Mouse (Mus musculus) lung, postnatal 10 days (tissue): Measurements from ENCODE around the gene Cenpb.

Experiments used
- DNase-seq: peaks from one replicate; pipeline ENCODE4 v3.0.0; 2021

Gene Cenpb

DNA sequence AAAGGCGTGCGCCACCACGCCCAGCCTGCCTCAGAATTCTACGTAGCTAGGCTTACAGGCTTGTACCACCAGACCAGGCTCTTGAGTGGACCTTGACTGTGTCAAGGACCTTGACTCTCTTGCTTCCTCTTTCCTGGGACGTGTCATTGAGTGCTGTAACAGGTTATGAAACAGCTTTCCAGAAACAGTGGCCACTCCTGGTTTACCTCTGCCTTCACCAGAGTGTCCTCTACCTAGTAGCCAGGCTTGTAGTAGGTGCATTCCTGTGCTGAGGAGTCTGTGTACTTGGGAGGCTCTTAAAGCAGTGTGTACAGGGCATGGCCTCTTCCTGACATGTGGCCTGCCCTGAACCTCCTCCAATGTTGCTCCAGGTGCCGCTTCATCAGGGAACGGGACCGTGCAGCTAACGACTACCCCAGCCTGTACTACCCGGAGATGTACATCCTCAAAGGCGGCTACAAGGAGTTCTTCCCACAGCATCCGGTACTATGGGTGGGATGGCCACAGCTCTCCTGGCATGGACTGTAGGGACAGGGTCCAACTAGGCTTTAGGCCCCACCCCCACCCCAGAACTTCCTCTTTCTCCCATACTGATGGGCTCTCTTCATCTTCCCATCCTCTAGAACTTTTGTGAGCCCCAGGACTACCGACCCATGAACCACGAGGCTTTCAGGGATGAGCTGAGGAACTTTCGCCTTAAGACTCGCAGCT, 16.9 kb upstream of the Cenpb start:
- DNase-seq, result peak; percentile 62

DNA sequence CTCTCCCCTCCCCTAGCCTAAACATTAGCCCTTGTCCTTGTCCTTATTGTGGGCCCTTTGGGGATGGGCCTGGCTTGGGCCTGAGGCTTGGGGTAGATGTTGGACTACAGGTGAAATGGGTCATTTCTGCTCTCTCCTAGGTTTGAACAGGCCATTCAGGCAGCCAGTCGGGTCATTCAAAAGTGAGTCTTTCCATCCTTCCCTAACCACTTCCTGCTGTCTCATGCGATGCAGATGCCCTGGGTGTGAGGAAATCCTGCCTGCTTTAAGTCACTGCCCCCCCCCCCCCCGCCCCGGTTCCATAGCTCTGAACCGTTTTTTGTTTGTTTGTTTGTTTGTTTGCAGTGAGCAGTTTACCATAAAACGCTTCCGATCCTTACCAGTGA, 11.1 kb upstream of the Cenpb start:
- no peak for DNase-seq

DNA sequence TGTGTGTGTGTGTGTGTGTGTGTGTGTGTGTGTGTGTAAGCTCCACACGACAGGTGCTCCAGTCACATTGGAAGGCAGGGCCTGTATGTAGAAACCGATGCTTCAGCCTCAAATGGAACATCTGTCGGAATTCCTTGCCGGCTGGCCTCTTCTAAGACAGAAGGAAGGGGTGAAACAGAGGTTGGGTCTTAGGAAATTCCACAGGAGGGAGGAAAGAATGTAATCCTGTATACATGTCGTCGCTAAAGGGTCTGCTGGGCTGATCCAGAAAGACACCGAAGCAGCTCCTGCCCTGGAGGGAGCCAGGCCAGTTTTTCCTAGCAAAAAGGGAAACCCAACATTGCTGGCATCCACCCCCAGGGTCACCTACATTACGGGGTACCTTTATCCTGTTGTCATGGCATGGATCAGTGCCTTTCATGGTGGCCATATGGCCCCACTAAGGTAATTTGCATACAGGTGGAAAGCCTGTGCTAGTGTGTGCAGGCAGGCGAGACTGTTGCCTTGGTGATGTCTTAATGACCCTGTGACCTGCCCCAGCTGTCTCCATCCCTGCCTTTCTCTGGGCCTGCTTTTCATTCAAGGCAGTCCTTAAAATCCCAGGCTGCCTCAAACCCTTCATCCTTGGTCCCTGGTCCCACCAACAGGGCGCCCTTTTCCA, 10.6 kb upstream of the Cenpb start:
- DNase-seq, result peak; percentile 15

DNA sequence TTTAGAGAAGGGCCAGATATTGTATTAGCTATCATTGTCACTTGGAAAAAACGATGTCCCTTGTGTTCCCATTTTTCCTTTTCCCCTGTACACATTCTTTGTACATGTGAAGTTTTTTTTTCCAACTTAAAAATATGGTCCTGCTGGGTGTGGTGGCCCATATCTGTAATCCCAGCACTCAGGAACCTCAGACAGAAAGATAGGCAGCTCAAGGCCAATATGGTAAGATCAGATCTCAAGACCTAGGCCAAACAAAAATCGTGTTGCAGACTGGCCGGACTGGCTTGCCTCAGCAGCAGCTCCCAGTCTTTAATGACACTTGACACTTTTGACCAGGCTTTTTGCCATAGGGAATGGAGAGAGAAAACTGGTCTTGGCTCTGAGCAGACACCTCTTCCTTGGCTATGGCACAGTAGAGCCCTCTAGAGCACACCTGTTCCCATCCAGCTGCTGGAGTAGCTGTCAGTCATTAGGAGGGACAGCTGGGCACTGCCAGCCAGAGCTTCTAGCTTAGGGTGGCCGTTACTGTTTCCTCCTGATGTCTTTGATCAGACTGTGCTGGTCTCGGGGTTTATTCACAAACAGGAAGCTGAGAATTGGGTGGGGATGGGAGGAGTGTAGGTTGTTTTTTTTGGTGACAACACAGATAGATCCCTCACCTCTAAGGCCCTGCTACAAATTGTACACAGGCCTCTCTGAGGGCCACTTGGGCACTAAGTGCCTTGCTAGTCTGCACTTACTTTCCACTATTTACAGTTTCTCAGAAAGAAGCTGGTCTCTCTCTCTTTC, 9.8 kb upstream of the Cenpb start:
- peak; percentile 35 for DNase-seq

DNA sequence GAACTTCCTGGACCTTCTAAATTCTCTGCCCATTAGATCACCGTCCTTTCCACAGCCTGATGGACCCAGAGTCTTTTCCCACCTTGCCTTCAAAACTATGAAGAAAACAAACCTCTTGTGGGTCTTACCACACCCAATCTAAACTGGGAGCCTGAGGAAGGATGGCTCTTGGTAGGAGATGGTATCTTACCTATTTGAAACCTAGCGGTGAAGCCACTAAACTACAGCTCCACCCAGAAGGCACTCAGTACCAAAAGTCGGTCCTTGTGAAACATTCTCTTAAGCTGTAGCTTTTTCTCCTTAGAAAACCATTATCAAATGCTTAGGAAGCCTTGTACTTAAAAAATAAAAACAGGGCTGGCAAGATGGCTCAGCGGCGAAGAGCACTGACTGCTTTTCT, 8.4 kb upstream of the Cenpb start:
- no peak for DNase-seq

DNA sequence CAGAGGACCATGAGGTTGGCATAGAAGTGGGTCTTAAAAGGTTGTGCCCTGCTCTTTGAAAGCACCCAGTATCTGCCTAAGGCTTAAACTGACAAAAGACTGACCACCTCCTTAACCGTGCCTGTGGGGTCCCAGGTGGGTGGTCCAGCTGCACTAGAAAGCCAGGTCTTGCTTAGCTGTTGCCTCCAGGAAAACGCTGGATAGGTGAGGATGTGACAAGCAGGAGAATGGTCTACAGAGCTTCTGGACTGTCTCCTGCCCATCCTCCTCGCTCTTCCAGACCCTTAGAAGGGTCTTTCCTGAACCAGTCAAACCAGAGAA, 7.7 kb upstream of the Cenpb start:
- DNase-seq, result no peak

DNA sequence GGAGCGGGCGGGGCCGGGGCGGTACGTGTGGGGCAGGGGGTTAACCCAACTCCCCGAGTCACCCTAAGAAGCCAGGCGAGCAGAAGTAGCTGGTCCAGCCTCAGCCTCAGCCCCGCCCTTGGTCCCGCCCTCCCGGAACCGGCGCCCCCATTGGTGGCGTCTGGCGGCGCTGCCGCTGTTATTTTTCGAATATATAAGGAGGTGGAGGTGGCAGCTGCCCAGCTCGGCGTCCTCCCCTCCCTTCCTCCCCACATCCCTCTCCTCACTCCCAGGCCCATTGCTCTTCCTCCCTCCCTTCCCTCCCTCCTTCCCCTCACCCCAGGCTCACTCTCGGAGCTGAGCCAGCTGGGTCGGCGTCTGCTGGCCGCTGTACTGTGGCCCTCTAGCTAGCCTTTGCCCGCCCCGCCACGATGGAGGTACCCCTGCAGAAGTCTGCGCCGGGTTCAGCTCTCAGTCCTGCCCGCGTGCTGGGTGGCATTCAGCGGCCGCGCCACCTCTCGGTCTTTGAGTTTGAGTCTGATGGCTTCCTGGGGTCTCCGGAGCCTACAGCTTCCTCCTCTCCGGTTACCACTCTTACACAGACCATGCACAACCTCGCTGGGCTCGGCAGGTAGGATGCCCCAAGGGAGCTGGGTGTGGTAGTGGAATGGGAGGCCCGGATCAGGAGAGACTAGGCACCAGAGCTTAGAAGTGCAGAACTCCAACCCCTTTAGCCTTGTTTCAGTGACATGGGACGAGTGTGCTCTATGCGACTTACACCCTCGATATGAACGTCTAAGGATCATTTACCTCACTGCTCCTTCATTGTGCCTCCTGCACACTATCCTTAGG, 7.1 kb upstream of the Cenpb start, which contains the start of the genes Cdc25b and Spef1:
Gene Cdc25b, plus strand, starts transcription at position 179 of the 831 bp plus-strand sequence.
Gene Spef1, minus strand, starts transcription at position 512 of the 831 bp plus-strand sequence.
- DNase-seq, result peak; percentile 94

DNA sequence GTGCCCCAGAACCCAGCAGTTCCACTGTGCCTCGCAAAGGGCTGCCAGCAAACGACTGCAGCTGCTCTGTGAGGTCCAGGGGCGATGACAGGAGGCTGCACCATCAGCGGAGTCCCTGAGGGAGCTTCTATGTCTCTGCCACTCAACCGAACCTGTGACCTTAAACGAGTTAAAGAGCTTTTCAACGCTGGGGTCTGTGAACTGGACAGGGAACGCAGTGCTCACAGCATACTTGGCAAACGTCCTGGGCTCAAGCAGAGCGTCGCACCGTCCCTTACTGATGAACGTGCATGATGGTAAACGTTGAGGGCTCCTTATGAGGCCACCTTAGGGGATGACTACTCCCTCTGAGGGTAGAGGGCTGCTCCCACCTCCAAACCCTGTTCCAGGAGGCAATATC, 6.5 kb upstream of the Cenpb start:
- no peak for DNase-seq

DNA sequence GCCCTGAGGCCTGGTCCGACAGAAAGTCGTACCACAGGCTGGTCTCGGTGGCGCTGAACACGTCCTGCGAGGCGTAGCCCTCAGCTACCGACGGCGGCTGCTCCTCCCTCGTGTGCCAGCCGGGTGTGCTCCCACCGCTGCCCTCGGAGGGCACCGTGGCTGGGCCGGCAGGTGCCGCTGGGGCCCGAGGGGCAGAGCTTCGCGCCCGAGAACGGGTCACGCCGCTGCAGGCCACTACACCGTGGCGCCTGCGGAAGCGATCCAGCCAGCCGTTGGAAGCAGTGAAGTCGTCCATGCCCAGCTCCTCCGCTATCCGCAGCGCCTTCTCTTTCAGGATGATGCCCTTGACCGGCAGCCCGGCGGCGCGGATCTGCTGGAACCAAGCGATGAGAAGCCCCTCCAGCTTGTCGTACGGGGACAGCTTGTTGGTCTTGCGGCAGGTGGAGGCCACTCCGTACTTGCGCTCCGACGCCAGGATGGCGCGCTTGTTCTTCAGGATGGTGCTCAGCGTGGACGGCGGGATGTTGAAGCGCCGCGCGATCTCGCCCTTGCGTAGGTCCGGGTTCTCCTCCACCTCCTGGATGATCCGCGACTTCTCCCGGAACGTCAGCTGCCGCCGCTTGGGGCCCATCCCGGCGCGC, 501 bp downstream of the Cenpb start:
- DNase-seq, result peak; percentile 79

DNA sequence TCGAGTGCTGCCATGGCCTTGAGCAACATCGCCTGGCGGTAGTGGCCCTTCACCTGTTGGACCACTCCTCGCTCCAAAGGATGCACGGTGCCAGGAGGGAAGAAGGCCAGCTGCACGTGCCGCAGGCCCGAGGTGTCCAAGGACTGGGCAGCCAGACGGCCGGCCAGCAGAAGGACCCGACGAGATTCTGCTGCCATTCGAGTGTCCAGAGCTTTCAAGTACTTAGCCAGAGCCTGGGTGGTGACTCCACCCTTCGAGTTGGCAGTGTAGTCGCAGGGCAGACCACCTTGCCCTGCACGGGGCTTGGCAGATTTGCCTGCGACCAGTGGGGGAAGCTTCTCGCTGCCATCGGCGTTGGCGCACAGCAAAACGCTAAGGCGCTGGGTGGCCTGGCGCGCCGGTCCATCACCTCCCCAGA, 1.0 kb downstream of the Cenpb start:
- DNase-seq, result peak; percentile 21

DNA sequence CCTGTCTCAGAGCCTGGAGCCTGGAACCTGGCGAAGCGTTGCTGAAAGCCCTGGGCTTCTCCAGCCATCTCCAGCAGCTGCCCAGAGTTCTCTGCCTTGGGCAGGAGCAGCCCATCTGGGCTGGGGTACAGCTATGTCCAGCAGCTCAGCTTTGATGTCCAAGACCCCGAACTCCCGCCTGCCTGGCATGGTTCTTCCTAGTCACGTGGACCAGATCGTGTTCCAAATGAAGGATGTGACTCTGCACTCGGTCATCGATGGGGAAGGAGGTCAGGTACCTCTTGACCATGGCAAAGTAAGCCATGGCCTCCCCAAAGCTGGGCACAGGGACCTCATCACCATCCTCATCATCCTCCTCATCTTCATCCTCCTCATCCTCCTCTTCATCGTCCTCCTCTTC, 1.9 kb downstream of the Cenpb start:
- DNase-seq, result no peak

DNA sequence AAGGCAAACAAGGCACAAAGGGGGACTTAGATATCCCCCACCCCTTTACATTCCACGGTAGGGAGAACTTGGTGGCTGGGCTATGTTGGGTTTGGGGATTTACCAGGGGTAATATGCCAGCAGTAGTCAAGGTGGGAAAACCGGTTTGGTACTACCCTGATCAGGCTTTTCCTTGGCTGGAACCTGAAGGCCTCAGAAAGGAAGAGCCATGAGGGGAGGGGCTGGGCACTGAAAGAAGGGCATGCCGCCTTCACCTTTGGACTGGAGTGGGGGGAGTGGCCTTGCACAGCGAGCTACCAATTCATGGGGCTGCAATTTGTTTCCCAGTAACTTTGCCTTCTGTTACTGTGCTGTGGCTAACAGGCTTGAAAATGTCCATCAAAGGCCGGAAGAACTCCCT, 3.4 kb downstream of the Cenpb start:
- DNase-seq, result peak; percentile 61

DNA sequence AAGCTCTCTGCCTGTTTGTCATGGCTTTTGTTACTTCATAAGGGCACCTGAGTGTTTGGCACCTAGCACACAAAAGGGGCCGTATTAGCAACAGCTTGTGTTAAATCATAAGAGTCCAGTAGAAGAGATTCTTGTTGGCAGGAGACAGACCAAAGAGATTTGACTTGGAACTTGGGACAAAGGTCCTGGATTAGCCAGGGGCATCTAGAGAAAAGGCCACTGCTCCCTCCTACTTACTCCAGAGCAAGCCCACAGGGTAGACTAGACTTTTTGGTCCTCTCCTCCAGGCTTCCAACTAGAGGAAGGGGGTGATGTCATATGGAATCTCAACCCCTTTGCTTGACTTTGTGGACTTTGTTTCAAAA, 3.9 kb downstream of the Cenpb start:
- no peak for DNase-seq

DNA sequence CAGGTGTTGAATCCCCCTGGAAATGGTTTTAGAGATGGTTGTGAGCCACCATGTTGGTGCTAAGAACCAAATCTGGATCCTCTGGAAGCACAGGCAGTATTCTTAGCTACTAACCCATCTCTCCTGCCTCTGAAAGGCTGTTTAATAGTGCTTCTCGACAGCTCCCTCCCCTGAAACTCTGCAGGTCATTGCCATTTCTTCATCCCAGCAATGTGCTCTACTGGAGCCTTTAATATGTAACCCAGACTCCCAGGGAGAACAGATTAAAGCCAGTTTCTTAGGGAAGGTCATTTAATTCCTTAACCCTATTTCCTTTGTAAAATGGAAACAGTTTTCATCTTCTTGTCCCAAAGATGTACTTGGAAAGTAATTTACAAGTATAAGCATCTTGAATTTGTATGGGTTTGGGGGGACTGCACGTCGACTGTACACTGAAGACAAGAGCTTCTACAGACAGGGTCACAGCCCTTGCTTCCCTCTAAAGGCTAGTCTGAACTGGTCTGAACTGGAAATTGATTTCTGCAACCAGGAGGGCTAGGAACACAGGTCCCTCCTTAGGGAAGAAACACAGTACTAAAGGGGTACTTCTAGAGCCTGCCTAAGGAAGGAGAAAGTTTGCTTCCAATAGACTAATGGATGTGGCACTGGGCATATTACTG, 4.5 kb downstream of the Cenpb start:
- DNase-seq, result no peak

DNA sequence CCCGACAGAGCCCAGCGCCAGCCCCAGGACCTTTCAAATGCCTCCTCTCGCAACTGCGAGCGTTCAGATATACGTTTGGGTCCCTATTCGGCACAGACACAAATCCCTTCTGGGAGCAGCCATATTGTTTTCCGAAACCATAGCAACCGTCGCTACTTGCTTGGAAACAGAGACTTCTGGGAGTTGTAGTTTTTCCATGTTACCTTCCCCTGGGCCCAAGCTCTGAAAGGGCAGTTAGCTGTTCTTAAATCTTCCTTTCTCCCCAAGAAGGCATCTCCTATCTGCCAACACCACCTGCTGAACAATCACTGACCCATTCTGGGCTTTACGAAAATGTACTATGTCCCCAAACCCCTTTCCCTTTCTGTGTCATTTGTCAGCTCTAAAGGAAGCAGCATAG, 5.2 kb downstream of the Cenpb start:
- peak; percentile 79 for DNase-seq

DNA sequence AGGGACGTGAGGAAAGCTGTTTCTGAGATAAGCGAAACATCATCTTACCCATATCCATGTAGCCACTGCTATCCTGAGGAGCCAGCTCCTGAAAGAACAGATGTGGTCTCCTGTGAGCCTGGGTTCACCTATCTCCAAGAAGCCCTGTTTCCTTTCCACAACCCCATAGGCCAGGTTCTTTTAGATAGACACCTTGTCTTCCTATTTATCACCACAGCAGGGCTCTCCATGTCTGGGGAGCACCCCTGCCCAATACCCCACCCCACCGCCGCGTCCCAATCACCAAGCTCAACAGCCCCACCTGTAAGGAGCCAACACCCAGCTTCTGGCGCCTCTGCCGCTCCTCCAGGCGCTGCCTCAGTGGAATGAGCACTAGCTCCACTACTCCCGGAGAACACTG, 7.5 kb downstream of the Cenpb start:
- no peak for DNase-seq

DNA sequence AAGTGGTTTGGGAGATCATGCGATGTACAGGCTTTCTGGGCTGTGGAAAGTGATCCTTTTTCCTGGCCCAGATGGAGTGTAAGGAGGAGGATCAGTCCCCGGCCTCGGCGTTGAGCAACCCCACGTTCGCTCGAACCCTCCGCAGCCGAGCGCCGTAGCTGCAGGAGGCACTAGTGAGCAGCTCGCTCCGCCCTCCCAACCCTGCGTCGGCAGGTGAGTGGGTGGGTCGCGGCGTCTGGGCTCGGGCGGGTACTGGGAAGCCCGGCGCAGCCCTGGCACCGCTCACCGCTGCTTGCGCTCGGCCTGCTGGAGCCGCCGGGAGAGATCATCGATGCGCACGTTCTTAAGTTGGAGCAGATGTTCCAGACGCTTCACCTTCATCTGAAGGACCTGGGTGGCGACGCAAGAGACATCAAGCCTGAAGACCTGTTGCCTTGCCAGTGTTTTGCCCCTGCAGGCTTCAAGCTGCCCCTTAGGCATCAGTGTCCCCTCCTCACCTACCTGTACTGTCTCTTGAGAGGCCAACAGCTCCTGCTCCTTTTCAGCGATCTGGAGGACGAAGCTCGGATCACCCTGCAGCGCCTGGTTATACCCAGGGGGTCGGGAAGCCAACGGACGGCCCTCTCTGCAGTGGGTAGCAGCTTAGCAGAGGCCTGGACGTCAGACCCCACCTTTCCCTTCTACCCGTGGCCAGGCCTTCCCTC, 8.3 kb downstream of the Cenpb start:
- DNase-seq, result peak; percentile 83

DNA sequence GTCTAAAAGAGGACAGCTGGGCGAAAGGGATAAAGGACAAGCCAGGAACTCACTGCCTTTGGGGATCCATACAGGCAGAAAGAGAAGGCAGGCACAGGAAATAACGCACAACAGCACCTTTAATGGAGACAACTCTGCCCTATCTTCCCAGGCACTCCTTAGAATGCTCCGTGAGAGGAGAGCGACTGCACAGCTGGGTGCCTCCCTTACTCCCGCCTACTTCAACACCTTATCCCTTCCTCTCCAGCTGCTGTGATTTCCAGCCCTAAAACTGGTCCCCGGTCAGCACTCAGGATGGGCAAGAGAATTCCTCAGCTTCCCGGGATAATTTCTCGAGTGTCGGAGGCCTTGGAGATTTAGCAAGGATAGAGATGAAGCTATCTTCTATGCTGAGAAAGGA, 8.9 kb downstream of the Cenpb start:
- DNase-seq, result no peak

DNA sequence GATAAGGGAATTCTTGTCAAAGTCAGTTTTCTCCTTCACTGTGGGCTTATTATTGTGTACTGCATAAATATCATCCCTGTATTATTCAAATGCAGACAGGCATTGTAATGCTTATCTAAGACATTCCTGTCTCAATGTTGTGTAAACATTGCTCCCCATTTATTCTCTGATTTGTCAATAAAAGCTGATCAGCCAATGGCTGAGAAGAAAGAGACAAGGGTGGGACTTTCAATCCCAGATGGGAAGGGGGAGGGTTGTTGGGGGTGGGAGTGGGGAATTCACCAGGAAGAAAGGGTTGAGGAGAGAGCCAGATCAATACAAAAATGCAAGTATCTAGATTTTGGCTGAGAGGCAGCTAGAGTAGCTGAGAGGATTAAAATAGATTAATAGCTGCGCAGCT, 11.0 kb downstream of the Cenpb start:
- DNase-seq, result no peak

DNA sequence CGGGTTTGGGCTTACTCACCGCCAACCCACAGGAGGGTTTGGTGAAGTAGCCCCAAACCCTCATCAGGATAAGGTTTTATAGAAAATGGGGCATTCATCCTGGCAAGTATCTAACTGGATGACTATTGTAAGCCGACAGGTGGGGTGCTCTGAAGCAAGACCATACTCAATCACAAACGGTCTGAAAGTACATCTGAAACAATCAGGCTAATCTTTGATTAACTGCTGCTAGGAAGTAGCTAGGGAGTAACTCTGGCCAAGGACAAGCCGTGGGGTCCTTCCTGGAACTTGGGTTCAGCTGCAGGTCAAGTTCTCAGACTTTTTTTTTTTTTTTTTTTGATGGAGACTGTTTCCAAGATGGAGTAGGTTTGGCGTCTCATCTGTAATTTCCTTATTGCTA, 11.9 kb downstream of the Cenpb start:
- no peak for DNase-seq

DNA sequence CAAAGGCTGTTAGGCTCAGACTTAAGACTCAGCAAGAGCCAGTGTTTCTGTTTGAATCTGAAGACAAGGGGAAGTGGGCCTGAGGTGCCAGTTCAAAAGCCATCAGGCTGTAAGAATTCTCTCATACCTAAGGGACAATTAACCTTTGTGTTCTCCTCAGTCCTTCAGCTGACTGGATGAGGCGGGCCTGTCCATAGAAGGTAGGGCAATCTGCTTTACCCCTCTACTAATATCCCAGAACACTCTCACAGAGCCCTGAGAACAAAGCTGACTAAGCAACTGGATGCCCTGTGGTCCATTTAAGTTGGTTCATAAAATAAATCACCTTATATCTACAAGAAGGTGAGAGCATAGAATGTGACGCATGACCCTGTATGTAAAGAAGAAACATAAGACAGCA, 13.7 kb downstream of the Cenpb start:
- DNase-seq, result no peak

DNA sequence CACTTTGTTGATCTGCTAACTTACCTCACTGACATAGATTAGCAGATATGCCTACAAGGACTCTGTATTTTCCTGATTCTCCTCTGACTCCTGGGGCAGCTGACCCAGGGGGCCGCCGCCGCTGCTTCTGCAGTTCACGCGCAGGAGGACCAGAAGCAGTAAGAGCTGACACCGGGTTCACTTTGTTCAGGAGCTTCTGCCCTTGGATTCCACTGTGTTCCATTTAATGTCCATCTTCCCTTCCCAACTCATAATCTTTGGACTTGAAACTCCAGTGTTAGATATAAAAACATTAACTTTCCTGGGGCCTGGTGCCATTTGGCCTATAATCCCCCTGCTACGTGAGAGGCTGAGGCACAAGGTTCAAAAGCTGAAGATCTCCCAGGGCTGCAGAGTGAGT, 15.9 kb downstream of the Cenpb start:
- no peak for DNase-seq
